Mouse (Mus musculus) E14TG2a.4 (cell line): ENCODE measurements around the gene Klhdc8b.

Experiments used
- CTCF ChIP-seq: conservative IDR thresholded peaks from 2 replicates; pipeline ENCODE4 v1.5.1; 2014; ENCODE audit warnings: low read length
- POU5F1 ChIP-seq: IDR thresholded peaks from 2 replicates; pipeline ENCODE4 v1.6.1; 2014; ENCODE audit warnings: low read length, borderline replicate concordance

DNA sequence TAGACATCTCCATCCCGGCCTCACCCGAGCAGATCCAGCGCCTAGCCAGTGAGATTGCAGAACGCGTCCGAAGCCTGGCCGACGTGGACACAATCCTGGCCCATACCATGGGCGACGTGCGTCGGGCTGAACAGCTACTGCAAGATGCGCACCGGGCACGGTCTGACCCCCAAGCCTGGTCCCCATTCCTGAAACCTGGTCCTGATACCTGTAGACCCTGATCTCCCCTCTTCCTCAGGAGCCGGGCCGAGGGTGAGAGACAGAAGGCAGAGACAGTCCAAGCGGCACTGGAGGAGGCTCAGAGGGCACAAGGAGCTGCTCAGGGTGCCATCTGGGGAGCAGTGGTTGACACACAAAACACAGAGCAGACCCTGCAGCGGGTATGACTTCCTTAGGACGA lies 27.8 kb upstream of the Klhdc8b start:
- no peak for TF ChIP-seq CTCF
- no peak for TF ChIP-seq POU5F1
